Mouse (Mus musculus) kidney, adult 11 months (tissue): ENCODE data around the gene Slc4a7.
"Not testable (repeated sequence)": the region's sequence is repeated elsewhere in the genome, so short reads cannot be mapped to it uniquely, and the experiment has no call there.

ENCODE experiments used
- DNase-seq: peaks from one replicate; pipeline ENCODE4 v3.0.0; 2022

The Slc4a7 gene

DNA sequence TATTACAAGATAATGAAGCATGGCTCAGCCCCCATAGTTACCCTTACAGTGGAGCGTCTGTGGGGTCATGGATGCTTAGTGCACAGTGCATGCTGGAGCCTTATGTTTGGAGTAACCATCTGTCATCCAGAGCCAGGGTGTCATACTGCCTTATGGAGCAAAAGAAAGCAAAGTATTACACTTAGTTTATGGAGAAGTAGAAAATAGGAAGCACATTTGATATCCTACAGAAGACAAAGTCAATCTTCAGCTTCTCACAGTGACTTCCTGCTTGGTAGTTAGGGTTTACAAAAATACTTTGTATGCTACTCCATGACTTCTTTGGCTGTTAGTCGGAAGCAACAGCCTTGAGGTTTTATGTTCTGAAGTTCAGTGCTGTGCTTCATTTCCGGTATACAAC, 98.7 kb downstream of the Slc4a7 start:
- DNase-seq: no peak

GRCm38 (mm10) chr14:14803115-14803514, 101.0 kb downstream of the Slc4a7 start, which contains the start of gene Nek10:
Gene Nek10, plus strand, starts transcription at chr14:14803415.
- DNase-seq: not testable (repeated sequence)

- DNase-seq: peak; percentile 6
These were observed 101.9 kb downstream of the Slc4a7 start for GRCm38 (mm10) chr14:14803921-14804517.

- DNase-seq: no peak
These were observed 102.6 kb downstream of the Slc4a7 start for GRCm38 (mm10) chr14:14804518-14805212.

DNA sequence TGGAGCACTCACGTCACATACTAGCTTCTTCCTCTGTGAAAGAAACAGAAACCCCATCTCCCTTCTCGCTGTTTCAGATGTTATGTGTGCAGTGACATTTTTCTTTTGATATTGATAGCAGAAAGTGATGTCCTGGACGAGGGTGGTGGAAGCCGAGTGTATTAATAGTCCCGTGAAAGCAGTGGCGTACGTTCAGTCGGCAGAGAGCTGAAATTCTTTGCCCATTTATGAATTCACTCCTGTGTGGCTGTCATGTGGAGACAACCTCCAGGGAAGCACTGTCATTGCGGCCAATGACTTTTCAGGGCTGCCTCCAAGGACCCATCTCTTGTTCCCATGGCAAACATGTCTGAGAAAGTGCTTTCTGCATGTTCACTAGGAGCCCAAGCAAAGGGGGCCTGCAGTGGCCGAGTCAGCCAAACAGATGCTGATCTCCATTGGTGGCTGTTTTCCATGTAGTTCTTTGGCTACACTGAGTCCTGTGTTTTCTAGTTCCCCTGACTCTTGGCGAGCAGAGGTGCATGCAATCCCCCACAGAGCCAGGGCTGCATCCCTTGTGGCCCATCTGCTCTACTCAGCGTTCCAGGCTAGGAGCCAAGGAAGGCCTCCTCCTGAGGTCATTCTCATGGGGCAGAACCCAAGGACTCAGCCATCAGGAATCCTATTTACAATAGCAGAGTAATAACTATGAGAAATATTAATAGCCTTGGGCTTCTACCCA, 130.6 kb downstream of the Slc4a7 start:
- peak; percentile 42 for DNase-seq

GRCm38 (mm10) chr14:14833498-14833897, 131.4 kb downstream of the Slc4a7 start:
- no peak for DNase-seq

- no peak for DNase-seq
These were observed 132.2 kb downstream of the Slc4a7 start for GRCm38 (mm10) chr14:14834266-14834665.

DNA sequence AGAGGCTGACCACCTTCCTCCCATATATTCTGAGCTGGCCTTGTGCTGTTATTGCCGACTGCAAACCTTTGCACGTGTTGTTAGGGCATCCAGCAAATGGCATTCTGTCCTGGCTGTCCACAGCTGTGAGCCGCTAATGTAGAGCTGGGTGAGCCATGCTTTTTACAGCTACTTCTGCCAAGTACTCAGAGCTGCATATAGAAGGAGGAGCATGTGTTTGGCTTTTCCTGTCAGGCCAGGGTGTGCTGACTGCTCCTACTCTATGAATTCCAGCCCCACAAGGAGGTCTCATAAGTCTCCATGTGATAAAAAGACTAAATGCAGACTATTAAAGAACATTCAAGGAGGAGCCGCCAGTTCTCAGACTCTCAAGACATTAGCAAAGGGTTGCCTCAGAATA, 135.5 kb downstream of the Slc4a7 start:
- no peak for DNase-seq

DNA sequence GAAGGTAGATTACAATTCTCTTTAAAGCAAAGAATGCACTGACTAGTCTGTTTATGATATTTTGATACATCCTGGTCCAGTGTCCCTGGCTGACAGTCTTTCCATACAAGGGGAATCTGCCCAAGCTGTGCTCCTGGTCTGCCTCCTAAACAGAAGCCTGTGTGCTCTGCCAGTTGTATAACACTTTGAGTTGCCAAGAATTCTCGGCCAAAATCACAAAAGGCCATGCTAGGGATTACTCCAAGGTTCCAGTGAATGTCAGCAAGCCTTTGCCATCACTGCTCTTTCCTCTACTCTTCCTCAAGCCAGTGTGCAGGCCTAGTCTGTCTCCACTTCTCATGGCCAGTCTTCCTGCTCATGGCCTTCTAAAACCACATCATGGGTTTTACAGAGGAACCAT, 136.0 kb downstream of the Slc4a7 start:
- DNase-seq: no peak

- DNase-seq: no peak
These were observed 140.9 kb downstream of the Slc4a7 start for GRCm38 (mm10) chr14:14842734-14843530.
